Mouse (Mus musculus): ENCODE measurements around the gene B3gnt6. TPM values are rescaled to one million over a fixed set of nuclear protein-coding genes. Genes with fewer than 3 reads are reported as not detected.

Gene B3gnt6
- polyA plus RNA-seq, 1 experiment, result 0.04 TPM

GRCm38 (mm10) chr7:98173408-98173807, 25.9 kb downstream of the B3gnt6 start:
- no peak overlapping the region for H3K4me2 ChIP-seq (ENCODE audit: low read depth)
- H3ac ChIP-seq (ENCODE audit: control insufficient read depth, insufficient read length), result no peak overlapping the region
- TF ChIP-seq E2F4 (IDR thresholded peaks at IDR 0.05; ENCODE audit: insufficient read depth), result no peak
- no peaks in the 10 kb centered on the region for H3K27me3 ChIP-seq (ENCODE audit: control insufficient read depth, insufficient read depth, insufficient read length)
- H3K79me2 ChIP-seq (ENCODE audit: control insufficient read depth, insufficient read depth), result no peaks in the 10 kb centered on the region
- no peak overlapping the region for H3K4me3 ChIP-seq
- no peaks in the 10 kb centered on the region for H3K36me3 ChIP-seq (ENCODE audit: control insufficient read depth, insufficient read depth)

- Histone ChIP-seq H3K4me2 (ENCODE audit: low read depth) (no peak overlapping the region), H3K79me2 (ENCODE audit: control insufficient read depth, insufficient read depth) (no peaks in the 10 kb centered on the region)
- TF ChIP-seq CEBPB (IDR thresholded peaks at IDR 0.05; ENCODE audit: insufficient read depth, poor library complexity, severe bottlenecking) (no peak), MYOD1 (IDR thresholded peaks at IDR 0.05; ENCODE audit: control insufficient read depth in 1 of 3, insufficient read length in 2 of 3, low read depth in 2 of 3) (no peak), TCF3 (IDR thresholded peaks at IDR 0.05; ENCODE audit: insufficient read length, low read depth) (no peak), MYOG (IDR thresholded peaks at IDR 0.05; ENCODE audit: control insufficient read depth in 1 of 3, insufficient read depth in 1 of 3, insufficient read length in 2 of 3, low read depth in 2 of 3) (no peak), POLR2AphosphoS2 (IDR thresholded peaks at IDR 0.05; ENCODE audit: insufficient read length, low read depth) (no peak), E2F4 (IDR thresholded peaks at IDR 0.05; ENCODE audit: insufficient read depth) (no peak), USF1 (IDR thresholded peaks at IDR 0.05; ENCODE audit: low read depth) (no peak), REST (IDR thresholded peaks at IDR 0.05; ENCODE audit: insufficient read depth, insufficient read length) (no peak), TCF12 (IDR thresholded peaks at IDR 0.05; ENCODE audit: insufficient read depth, poor library complexity, severe bottlenecking) (no peak)
Measured at GRCm38 (mm10) chr7:98172661-98173060, 26.6 kb downstream of the B3gnt6 start.

GRCm38 (mm10) chr7:98171141-98172073, 27.9 kb downstream of the B3gnt6 start:
- Histone ChIP-seq H3K27me3 (ENCODE audit: control insufficient read depth, insufficient read depth, insufficient read length) (no peaks in the 10 kb centered on the region), H3K4me2 (ENCODE audit: low read depth) (peak overlapping the region; percentile 45), H3K36me3 (ENCODE audit: control insufficient read depth, insufficient read depth) (no peaks in the 10 kb centered on the region), H3ac (ENCODE audit: control insufficient read depth, insufficient read length) (no peak overlapping the region), H3K4me3 (no peak overlapping the region), H3K79me2 (ENCODE audit: control insufficient read depth, insufficient read depth) (no peaks in the 10 kb centered on the region)
- TF ChIP-seq MYOG (IDR thresholded peaks at IDR 0.05; ENCODE audit: control insufficient read depth in 1 of 3, insufficient read depth in 1 of 3, insufficient read length in 2 of 3, low read depth in 2 of 3) (peak in 2 of 3 experiments; percentile 25 to 56), MYOD1 (IDR thresholded peaks at IDR 0.05; ENCODE audit: control insufficient read depth in 1 of 3, insufficient read length in 2 of 3, low read depth in 2 of 3) (peak in 2 of 3 experiments; percentile 31 to 60), POLR2AphosphoS2 (IDR thresholded peaks at IDR 0.05; ENCODE audit: insufficient read length, low read depth) (no peak)

More at GRCm38 (mm10) chr7:98172661-98173060, 26.6 kb downstream of the B3gnt6 start:
- Histone ChIP-seq H3K36me3 (ENCODE audit: control insufficient read depth, insufficient read depth) (no peaks in the 10 kb centered on the region), H3K27me3 (ENCODE audit: control insufficient read depth, insufficient read depth, insufficient read length) (no peaks in the 10 kb centered on the region), H3K4me3 (no peak overlapping the region), H3ac (ENCODE audit: control insufficient read depth, insufficient read length) (no peak overlapping the region)

GRCm38 (mm10) chr7:98164999-98165528, 34.2 kb downstream of the B3gnt6 start:
- TF ChIP-seq TCF3 (IDR thresholded peaks at IDR 0.05; ENCODE audit: insufficient read length, low read depth) (no peak), MYOG (IDR thresholded peaks at IDR 0.05; ENCODE audit: control insufficient read depth in 1 of 3, insufficient read depth in 1 of 3, insufficient read length in 2 of 3, low read depth in 2 of 3) (peak in 1 of 3 experiments; percentile 2)
- Histone ChIP-seq H3K27me3 (ENCODE audit: control insufficient read depth, insufficient read depth, insufficient read length) (no peaks in the 10 kb centered on the region), H3ac (ENCODE audit: control insufficient read depth, insufficient read length) (no peak overlapping the region), H3K79me2 (ENCODE audit: control insufficient read depth, insufficient read depth) (no peaks in the 10 kb centered on the region), H3K36me3 (ENCODE audit: control insufficient read depth, insufficient read depth) (no peaks in the 10 kb centered on the region), H3K4me3 (no peak overlapping the region), H3K4me2 (ENCODE audit: low read depth) (peak overlapping the region; percentile 48)

GRCm38 (mm10) chr7:98164382-98164998, 34.8 kb downstream of the B3gnt6 start:
- H3K79me2 ChIP-seq (ENCODE audit: control insufficient read depth, insufficient read depth), result no peaks in the 10 kb centered on the region
- H3K27me3 ChIP-seq (ENCODE audit: control insufficient read depth, insufficient read depth, insufficient read length), result no peaks in the 10 kb centered on the region
- peak overlapping the region; percentile 48 for H3K4me2 ChIP-seq (ENCODE audit: low read depth)
- H3K4me3 ChIP-seq, result no peak overlapping the region
- TF ChIP-seq TCF12 (IDR thresholded peaks at IDR 0.05; ENCODE audit: insufficient read depth, poor library complexity, severe bottlenecking) (no peak), POLR2A (IDR thresholded peaks at IDR 0.05; ENCODE audit: insufficient read length, low read depth) (no peak)
- H3ac ChIP-seq (ENCODE audit: control insufficient read depth, insufficient read length), result no peak overlapping the region
- H3K36me3 ChIP-seq (ENCODE audit: control insufficient read depth, insufficient read depth), result no peaks in the 10 kb centered on the region

GRCm38 (mm10) chr7:98163700-98164099, 35.6 kb downstream of the B3gnt6 start:
- Histone ChIP-seq H3K4me2 (ENCODE audit: low read depth) (peak overlapping the region; percentile 12), H3K4me3 (no peak overlapping the region), H3K27me3 (ENCODE audit: control insufficient read depth, insufficient read depth, insufficient read length) (no peaks in the 10 kb centered on the region), H3ac (ENCODE audit: control insufficient read depth, insufficient read length) (no peak overlapping the region), H3K79me2 (ENCODE audit: control insufficient read depth, insufficient read depth) (no peaks in the 10 kb centered on the region), H3K36me3 (ENCODE audit: control insufficient read depth, insufficient read depth) (no peaks in the 10 kb centered on the region)
- no peak for TF ChIP-seq SRF (IDR thresholded peaks at IDR 0.05; ENCODE audit: control insufficient read depth, insufficient read length, low read depth)
- no peak for TF ChIP-seq REST (IDR thresholded peaks at IDR 0.05; ENCODE audit: insufficient read depth, insufficient read length)

All from myocyte (in vitro differentiated cells).